Mouse (Mus musculus): ENCODE data around the gene Il17d. TPM values are rescaled to one million over a fixed set of nuclear protein-coding genes. Genes with fewer than 3 reads are reported as not detected.
A peak's percentile ranks its signal among the peaks of the same experiment; 100 is the strongest.

Gene Il17d
- polyA plus RNA-seq, 1 experiment from 2014 or later = 0.91 TPM

GRCm38 (mm10) chr14:57565626-57566025, 41.0 kb downstream of the Il17d start:
- DNase-seq (ENCODE audit: low spot score) = no peak
- H3K27me3 ChIP-seq (replicated peaks; ENCODE audit: low read depth, poor library complexity, severe bottlenecking) = no peaks in the 10 kb centered on the region
- H3K9me3 ChIP-seq = no peaks in the 10 kb centered on the region
- peaks cover 2% of the 10 kb centered on the region; the same call in 1 of the 2 replicates for H3K4me1 ChIP-seq
- no peak overlapping the region for H3K27ac ChIP-seq (replicated peaks)
- 94% methylated on average over 6 of the region's 6 CpGs for WGBS
- peaks cover 17% of the 10 kb centered on the region for H3K36me3 ChIP-seq (replicated peaks)
- no peak overlapping the region for H3K4me3 ChIP-seq

DNA sequence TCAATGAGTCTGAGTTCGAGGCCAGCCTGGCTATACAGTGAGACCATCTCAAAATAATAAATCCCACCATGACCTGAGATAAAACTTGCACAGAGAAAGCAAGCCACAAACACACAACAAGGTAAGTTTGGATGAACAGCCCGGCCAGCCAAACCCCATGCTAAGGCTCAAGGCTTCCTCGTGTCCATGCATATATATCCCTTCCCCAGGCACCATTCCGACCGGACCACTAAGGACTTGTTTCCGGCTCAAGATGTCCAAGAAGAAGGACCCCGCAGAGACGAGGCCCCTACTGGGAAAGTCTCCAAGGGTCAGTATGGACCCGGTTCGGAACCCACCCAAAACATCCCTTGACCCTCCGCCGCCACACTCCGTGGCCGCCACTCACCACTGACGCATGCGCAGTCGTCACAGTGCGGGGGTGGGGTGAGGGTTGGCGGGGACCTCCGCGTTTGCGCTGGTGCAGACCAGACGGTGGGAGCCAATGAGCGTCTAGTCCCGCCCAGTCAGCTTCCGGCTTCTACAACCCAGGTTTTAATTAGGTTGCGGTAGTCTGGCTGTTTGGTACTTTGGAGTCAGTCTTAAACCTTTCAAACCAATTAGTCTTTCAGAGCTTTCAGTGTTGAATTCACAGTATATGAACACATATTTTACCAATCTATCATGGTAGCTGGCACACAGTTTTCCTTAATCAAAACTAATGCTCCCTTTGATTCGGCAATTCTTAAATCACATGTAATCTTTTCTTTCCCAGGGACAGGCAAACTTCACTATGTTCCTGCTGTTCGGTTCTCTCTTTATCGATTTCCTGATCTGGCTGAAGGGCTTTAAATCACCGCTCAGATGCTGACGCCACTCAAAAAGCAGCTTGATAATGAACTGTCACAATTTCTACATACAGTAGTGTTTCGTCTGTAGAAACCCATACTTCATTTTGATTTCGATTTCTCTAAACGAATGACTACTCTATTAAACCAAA, 46.9 kb downstream of the Il17d start, which contains the start of gene Eef1akmt1:
Gene Eef1akmt1 (minus strand): TSS at position 458 of the 979 bp plus-strand sequence.
- Histone ChIP-seq H3K36me3 (replicated peaks) (peaks cover 15% of the 10 kb centered on the region), H3K27me3 (replicated peaks; ENCODE audit: low read depth, poor library complexity, severe bottlenecking) (no peaks in the 10 kb centered on the region), H3K4me3 (peak within 1 kb of the TSS; percentile 74), H3K4me1 (peaks cover 9% of the 10 kb centered on the region), H3K9me3 (no peaks in the 10 kb centered on the region), H3K27ac (replicated peaks) (peak within 1 kb of the TSS; percentile 91)
- 10% methylated on average over 35 of the region's 35 CpGs for WGBS
- DNase-seq (ENCODE audit: low spot score) = peak; percentile 96

GRCm38 (mm10) chr14:57574792-57575587, 50.4 kb downstream of the Il17d start:
- no peak for DNase-seq (ENCODE audit: low spot score)
- no peaks in the 10 kb centered on the region for H3K27me3 ChIP-seq (replicated peaks; ENCODE audit: low read depth, poor library complexity, severe bottlenecking)
- no peak overlapping the region for H3K4me3 ChIP-seq
- H3K27ac ChIP-seq (replicated peaks) = no peak overlapping the region
- peaks cover 37% of the 10 kb centered on the region for H3K36me3 ChIP-seq (replicated peaks)
- H3K4me1 ChIP-seq = peaks cover 9% of the 10 kb centered on the region
- 89% methylated on average over 6 of the region's 6 CpGs for WGBS
- H3K9me3 ChIP-seq = no peaks in the 10 kb centered on the region

GRCm38 (mm10) chr14:57576364-57577060, 51.9 kb downstream of the Il17d start:
- H3K9me3 ChIP-seq = no peaks in the 10 kb centered on the region
- DNase-seq (ENCODE audit: low spot score) = no peak
- H3K4me3 ChIP-seq = no peak overlapping the region
- WGBS = 95% methylated on average over 2 of the region's 2 CpGs
- no peaks in the 10 kb centered on the region for H3K27me3 ChIP-seq (replicated peaks; ENCODE audit: low read depth, poor library complexity, severe bottlenecking)
- H3K36me3 ChIP-seq (replicated peaks) = peaks cover 51% of the 10 kb centered on the region
- 0 out of 2 replicates have a peak, but pooled peaks cover 3% of the 10 kb centered on the region for H3K4me1 ChIP-seq
- no peak overlapping the region for H3K27ac ChIP-seq (replicated peaks)

DNA sequence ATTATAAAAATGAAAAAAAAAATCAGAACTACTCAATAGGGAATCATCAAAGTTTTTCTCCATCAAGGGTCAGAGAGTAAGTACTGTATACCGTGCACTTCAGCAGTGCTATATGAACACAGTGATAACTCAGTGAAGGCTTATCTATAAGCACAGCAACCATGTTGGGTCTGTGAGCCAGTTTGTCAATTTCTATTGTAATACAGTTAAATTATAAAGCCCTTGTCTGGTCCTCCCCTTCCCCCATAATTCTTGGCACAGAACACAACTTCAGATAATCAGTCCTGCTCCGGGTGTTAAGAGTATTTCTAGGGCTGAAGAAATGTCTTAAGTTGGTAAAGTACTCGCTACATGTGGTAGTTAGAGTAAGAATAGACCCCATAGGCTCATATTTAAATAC, 67.3 kb downstream of the Il17d start:
- no peaks in the 10 kb centered on the region for H3K4me1 ChIP-seq
- no peak for DNase-seq (ENCODE audit: low spot score)
- H3K4me3 ChIP-seq = no peak overlapping the region
- WGBS = 96% methylated on average over 3 of the region's 3 CpGs
- H3K27ac ChIP-seq (replicated peaks) = no peak overlapping the region
- no peaks in the 10 kb centered on the region for H3K9me3 ChIP-seq
- H3K27me3 ChIP-seq (replicated peaks; ENCODE audit: low read depth, poor library complexity, severe bottlenecking) = no peaks in the 10 kb centered on the region
- H3K36me3 ChIP-seq (replicated peaks) = peaks cover 94% of the 10 kb centered on the region

Other genes starting within 250 kb of the Il17d start
- gene Cryl1, start 126.2 kb upstream of the Il17d start, polyA plus RNA-seq (2016; fragmentation: Nextera tagmentation; extraction: Ambion mirVana) = 8.0 and 9.2 TPM in 2 replicates
- 12.3 and 13.4 TPM in 2 replicates for gene Ift88, start 100.7 kb upstream of the Il17d start, polyA plus RNA-seq (2016; fragmentation: Nextera tagmentation; extraction: Ambion mirVana)
- gene Eef1akmt1, start 46.8 kb downstream of the Il17d start, polyA plus RNA-seq (2016; fragmentation: Nextera tagmentation; extraction: Ambion mirVana) = 107 and 112 TPM in 2 replicates
- 30.0 and 32.9 TPM in 2 replicates for gene Xpo4, start 140.7 kb downstream of the Il17d start, polyA plus RNA-seq (2016; fragmentation: Nextera tagmentation; extraction: Ambion mirVana)
- not detected in 2 replicates for gene Gm49361, start 221.3 kb downstream of the Il17d start, polyA plus RNA-seq (2016; fragmentation: Nextera tagmentation; extraction: Ambion mirVana)
- 18.6 and 20.5 TPM in 2 replicates for gene Lats2, start 233.6 kb downstream of the Il17d start, polyA plus RNA-seq (2016; fragmentation: Nextera tagmentation; extraction: Ambion mirVana)